Mouse (Mus musculus): Measurements from ENCODE around the gene Acacb.

Acacb gene

DNA sequence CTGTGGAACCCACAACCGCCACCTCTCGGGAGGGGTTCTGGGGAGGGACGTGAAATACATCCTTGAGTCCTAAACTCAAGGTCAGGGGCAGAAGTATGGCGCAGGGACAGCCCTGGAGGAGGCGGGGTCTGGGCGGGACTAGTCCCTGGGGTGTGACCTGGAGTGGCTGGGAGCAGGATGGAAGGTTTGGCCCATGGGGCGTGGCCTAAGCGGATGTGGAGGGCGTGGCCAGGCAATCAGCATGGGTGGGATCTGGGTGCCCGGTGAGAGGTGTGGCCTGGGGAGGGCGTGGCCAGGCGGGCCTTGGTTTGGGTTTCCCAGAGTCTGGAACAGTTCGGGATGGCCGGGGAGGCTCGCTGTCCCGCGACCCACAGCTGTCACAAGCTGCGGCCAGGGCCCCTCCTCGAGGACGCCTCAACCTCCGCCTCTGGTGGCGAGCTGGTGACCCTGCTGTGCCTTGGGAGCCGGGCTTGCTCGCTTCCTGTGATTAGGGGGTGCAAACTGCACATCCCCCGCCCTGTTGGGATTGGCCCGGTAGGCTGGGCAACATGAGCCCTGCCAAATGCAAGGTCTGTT lies 29.3 kb downstream of the Acacb start:
- DNase-seq (ENCODE audit: low spot score in 2 of 2): peak; percentile 43 to 55

DNA sequence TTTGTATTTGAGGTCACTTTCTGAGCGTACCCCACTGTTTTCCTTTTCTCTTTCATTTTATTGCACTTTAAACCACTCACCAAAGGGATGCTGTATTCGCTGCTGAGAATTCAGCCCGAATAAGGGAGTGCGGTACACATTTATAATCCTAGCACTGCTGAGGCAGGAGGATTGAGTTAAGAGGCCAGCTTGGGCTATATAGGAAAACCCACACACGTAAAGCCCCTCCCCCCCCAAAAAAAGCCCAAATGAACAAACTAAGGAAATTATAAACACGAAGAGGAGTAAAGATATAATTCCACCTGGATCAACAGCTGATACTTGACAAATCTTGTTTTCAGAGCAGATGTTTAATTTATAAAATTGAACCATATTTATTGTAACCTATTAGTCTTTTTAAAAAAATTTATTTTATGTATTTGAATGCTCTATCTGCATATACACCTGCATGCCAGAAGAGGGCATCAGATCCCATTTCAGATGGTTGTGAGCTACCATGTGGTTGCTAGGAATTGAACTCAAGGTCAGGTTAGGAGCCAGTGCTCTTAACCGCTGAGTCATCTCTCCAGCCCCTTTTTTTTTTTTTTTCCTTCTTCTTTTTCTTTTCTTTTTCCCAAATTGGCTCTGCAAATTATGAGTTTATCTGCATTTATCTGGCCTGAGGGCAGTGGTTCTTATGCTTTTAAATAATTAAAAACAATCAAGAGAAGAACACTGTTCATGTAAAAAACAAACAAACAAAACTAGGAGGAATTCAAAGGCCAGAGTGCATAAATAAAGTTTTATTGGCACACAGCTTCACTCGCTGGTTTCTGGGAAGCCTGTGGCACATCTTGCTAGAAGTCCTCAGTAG lies 30.4 kb downstream of the Acacb start:
- DNase-seq (ENCODE audit: low spot score in 2 of 2): no peak

DNA sequence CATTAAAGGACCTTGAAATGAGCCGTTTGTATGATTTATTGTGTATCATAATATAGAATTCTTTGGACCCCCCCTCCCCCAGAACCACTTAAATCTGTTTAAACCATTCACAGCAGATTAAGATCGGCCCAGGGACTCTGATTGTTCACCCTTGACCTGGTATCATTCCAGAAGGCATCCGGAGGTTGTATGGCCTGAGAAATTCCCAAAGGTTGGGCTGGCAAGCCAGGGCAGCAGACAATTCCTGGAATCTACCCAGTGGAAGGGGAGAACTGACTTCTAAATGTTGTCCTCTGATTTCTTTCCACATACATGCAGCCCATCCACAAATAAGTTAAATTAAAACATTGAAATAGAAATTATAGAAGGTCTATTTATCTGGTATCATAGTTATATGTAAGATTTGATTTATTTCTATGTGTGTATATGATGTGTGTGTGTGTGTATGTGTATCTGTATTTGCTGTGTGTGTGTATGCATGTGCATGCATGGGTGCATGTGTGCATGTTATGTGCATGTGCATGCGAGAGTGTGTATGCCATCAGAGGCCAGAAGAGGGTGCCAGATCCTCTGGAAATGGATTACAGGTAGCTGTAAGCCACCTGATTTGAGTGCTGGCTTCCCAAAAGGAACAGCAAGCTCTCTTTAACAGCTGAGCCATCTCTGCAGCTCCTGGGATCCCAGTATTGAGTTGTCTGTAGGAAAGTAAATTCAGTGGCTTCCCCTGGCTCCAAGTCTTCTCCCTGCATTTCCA lies 31.8 kb downstream of the Acacb start:
- no peak for DNase-seq (ENCODE audit: low spot score in 2 of 2)

DNA sequence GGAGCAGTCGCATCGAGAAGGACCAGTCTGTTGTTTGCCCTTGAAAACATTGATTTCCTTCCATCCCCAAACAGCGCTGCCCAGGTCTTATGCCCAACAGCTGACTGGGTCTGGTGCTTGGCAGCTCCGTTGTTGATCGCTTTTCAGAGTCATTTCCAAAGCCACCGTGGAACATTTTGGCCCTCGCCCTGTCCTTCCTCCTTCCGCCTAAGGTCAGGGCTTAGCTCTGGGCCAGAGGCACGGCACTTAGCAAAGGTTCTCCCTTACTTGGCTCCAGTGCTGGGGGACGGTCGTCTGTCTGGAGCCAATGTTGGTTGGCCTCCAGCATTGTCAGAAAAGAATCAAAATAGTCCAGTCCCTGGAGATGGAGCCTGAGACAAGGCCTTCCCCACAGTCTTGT lies 33.2 kb downstream of the Acacb start:
- DNase-seq (ENCODE audit: low spot score in 2 of 2): no peak

DNA sequence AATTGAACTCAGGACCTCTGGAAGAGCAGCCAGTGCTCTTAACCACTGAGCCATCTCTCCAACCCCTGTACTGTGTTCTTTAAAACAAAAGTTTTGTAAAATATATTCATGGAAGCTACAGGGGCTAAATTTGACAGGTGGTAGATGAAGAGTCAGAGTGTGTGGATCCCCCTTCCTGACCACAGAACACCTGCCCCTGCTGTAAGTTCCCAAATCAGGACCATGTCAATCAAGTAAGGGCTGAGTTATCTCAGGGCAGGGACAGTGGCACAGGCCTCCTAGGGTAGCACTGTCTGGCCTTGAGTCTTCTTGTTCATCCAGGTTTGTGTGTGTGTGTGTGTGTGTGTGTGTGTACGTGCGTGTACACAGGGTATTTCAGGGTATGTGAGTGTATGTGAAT lies 37.2 kb downstream of the Acacb start:
- no peak for DNase-seq (ENCODE audit: low spot score in 2 of 2)

DNA sequence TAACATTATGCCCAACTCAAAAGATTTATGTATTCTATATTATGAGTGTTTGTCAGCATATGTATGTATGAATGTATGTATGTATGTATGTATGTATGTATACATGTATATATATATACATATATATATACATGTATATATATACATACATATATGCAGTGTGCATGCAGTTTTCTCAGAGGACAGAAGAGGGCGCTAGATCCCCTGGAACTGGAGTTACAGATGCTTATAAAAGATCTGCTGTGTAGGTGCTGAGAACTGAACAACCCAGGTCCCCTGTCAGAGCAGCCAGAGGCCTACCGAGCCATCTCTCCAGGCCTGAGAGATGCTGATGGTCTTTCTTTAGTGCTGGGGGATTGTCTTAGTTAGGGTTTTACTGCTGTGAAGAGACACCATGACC lies 40.8 kb downstream of the Acacb start:
- no peak for DNase-seq (ENCODE audit: low spot score in 2 of 2)

DNA sequence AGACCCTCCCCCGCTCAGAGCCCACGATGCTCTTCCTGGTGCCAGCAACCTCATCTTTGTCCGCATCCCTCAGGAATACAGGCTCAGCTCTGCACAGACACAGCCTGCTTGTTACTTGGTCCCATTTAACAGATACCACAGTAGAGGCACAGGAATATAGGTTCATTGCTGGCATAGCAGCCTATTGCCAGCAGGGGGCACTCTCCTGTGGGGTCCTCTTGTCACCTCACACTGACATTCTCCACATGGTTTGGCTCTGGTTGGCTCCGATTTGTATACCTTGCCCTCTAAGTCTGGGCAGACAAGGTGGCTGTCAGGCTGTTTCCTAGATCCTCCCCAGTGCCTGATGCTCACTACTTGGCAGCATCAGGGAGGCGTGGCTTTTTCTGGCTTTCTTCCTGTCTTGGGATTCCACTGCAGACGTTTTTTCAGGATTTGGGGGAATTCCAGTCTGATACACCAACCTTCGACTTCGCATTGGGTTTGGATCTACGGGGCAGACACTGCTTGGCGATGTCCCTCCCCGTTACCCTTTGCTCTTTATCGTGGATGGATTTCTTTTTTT lies 42.6 kb downstream of the Acacb start:
- no peak for DNase-seq (ENCODE audit: low spot score in 2 of 2)

DNA sequence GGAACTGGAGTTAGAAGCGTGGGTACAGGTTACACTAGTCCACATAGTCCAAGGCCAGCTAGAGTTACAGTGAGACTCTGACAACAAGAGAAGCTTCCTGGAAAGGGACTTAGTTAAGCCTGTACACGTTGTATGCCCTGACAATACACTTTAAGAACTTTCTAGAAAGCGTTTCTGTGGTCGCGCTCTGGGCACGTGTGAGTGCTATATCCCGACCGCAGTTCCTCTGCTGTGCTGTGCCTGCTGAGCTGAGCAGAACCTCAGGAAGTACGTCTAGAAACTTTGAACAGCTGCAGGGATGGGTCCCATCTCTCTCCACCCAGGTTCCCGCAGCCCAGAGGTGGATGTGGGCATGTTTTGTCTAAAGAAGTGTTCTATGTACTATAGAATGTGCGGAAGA lies 47.8 kb downstream of the Acacb start:
- no peak for DNase-seq (ENCODE audit: low spot score in 2 of 2)

DNA sequence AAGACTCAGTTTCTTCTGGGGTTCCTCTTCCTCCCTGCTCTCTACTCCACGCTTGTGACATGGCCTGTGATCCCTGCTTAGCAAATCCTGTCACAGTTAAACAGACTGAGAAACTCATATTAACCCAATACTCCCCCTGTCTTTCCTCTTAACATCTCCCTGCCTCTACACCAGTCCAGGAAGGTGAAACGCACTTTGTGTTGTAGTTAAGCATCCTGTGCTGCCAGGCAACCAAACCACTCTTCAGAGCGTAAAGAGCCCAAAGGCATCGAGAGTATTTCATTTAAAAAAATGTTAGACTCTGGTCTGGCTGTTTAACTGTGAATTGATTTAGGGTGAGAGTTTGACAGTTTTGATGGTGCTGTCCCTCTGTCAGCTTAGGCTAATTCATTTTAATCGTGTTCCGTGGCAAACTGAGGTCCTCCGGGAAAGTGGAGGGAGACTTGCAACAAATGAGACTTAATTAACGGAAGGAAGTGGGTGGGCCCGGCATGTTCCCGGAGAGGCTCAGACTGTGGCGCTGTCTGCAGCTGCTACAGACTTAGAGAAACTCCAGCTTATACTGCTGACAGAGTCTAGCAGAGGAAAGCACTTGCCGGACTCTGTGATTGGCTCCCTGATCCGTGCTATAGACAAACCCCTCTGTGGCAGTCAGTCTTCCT lies 52.9 kb downstream of the Acacb start:
- DNase-seq (ENCODE audit: low spot score in 2 of 2): no peak

DNA sequence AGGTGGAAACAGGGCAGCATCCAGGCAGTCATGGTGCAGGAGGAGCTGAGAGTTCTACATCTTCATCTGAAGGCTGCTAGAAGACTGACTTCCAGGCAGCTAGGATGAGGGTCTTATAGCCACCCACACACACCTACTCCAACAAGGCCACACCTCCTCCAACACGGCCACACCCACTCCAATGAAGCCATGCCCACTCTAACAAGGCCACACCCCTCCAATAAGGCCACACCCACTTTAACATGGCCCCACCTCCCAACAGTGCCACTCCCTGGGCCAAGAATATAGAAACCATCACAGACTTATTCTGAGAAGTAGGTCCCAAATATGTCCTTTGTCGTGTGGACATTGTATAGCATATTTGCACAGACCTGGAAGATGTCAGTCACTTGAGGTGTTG lies 59.8 kb downstream of the Acacb start:
- DNase-seq (ENCODE audit: low spot score in 2 of 2): no peak

DNA sequence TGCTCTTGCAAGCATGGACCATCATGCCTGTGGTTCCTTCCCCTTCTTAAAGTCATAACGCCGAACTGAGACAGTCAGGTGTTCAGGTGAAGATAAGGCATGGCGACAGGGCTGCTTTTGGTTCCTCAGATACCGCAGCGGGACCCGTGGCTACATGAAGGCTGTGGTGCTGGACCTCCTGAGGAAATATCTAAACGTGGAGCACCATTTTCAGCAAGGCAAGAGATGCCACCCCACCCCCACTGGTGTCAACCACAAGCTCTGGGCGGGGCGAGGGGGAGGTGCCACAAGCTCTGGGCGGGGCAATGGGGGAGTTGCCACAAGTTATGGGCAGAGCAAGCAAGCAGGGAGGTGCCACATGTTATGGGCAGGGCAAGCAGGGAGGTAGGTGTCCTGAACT lies 66.8 kb downstream of the Acacb start:
- no peak for DNase-seq (ENCODE audit: low spot score in 2 of 2)

DNA sequence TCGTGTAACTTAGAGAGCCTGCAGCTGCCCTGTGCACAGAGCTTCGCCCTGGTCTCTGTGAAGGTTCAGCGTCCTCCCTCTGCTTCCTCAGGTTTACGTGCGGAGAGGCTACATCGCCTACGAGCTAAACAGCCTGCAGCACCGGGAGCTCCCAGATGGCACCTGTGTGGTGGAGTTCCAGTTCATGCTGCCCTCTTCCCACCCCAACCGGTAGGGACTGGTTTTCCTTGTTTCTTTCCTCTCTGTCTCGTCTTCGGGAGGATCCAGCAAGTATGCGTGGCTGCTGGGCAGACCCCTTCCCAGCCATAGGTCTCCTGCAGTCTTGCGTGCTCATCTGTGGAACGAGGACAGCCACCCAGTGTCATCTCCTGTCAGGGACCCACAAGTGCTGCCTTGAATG lies 72.4 kb downstream of the Acacb start:
- DNase-seq (ENCODE audit: low spot score in 2 of 2): no peak

DNA sequence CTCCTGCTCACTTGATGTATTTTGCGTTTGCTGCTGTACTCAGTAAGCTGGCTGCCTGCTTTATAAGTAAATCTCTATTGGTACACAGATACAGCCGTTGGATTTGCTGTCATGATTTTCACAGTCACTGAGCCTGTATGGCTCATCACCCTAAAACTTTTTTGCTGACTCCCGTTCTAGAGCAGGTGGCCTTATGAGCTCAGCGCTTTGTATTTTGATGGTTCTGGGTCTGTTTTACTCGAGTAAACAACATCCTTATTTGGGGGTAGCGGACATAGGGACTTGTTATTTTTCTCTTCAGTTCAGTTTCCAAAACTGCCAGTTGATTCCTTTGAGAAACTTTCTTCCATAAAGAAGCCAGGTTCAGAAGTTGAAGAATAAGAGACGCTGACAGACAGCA lies 79.7 kb downstream of the Acacb start:
- no peak for DNase-seq (ENCODE audit: low spot score in 2 of 2)

DNA sequence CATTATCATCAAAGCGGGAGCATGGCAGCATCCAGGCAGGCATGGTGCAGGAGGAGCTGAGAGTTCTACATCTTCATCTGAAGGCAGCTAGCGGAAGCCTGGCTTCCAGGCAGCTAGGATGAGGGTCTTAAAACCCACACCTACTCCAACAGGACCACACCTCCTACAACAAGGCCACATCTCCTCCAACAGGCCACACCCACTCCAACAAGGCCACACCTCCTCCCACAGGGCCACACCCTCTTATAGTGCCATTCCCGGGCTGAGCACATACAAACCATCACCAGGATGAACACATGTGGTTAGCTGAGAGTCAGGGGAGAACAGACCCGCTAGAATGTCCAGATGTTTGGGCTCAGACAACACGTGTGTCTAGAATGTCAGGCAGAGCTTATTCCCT lies 82.6 kb downstream of the Acacb start:
- no peak for DNase-seq (ENCODE audit: low spot score in 2 of 2)

DNA sequence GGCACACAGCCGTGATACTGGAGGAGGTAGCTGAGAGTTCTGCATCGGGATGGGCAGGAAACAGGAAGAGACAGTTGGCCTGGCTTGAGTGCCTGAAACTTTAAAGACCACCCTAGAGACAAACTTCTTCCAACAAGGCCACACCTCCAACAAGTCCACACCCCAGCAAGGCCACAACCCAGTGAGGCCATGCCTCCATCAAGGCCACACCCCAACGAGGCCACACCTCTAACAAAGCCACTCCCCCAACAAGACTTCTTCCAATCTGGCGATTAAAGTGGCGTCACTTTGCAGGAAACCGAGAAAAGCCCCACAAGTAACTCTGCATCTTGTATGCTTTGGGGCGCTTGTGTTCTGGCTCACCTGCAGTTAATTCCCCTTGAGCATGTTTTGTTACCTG lies 92.6 kb downstream of the Acacb start:
- DNase-seq (ENCODE audit: low spot score in 2 of 2): no peak

DNA sequence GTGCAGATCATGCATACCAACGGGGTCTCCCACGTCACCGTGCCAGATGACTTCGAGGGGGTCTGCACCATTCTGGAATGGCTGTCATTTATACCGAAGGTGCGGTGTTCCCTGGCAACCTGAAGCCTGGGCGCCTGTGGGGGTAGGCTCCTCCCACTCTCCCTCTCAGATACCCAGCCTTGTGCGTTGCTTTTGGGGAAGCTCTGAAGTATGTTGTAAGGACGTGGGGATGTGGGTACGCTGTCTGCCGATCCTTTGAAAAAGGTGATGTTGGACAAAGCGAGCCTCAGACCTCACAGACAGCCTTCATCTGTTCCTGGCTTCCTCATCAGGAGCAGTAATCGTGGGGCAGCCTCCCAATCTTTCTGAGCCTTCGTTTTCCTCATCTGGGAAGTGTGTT lies 93.4 kb downstream of the Acacb start:
- no peak for DNase-seq (ENCODE audit: low spot score in 2 of 2)

DNA sequence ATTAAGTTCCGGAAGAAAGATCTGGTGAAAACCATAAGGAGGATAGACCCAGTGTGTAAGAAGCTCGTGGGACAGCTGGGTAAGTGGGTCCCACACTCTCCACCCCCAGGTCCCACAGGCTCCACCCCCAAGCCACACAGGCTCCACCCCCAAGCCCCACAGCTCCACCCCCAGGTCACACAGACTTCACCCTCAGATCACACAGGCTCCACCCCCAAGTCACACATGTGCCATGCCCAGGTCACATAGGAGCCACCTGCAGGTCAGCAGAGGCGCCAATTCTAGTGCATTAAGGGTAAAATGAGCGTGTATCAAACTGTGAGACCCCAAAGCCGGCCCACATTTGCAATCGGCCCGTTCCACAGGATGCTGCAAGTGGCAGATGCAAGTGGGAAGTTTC lies 100.1 kb downstream of the Acacb start:
- no peak for DNase-seq (ENCODE audit: low spot score in 2 of 2)

DNA sequence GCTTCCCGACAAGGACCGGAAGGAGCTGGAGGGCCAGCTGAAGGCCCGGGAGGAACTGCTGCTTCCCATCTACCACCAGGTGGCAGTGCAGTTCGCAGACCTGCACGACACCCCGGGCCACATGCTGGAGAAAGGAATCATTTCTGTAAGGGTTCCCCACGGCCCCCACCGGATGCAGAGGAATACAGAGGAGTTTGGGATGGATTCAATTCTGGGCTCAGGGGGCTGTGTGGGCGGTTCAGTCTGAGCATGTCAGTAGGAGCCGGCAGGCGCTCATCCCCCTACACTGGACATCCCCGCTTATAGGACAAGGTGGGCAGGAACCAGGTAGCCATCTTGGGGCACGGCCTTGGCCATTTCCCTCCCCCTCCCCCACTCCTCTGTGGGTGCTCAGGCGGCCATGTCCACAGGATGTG lies 101.8 kb downstream of the Acacb start:
- DNase-seq (ENCODE audit: low spot score in 2 of 2): peak; percentile 40 to 59

DNA sequence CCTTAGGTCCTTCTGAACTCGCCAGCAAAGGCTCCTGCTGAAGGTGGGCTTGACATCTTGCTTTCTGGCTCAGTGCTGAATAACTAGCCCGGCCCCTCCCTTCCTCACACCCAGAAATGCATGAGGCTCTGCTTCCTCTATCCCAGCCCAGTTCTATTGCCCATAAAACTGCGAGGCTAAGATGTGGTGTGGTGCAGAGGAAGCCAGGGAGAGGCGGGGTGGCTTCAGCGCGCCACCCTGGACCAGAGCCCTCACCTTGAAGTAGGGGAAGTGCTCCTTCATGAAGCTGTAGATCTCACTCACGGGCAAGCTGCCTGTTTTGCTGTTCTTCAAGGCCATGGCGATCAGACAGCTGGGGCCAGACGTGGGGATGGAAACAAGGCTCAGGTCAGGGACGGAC lies 113.2 kb downstream of the Acacb start:
- no peak for DNase-seq (ENCODE audit: low spot score in 2 of 2)

DNA sequence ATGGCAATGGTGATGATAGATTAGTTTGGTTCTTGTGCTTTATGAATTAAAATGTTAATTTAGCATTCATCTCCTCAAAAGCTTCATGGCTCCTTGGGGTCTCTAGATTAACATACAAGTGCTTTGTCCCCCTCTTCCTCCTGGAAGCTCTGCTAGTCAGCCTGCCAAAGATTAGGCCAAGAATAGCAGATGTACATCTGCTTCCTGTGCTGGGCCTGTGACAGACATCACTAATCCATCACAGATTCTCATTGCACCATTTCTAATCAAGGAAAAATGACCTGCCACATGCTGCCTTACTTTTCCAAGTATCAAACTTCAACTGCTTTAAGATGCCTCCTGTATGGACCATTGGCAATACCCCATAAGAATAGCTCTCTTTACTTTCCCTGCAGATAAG lies 115.2 kb downstream of the Acacb start:
- no peak for DNase-seq (ENCODE audit: low spot score in 2 of 2)

DNA sequence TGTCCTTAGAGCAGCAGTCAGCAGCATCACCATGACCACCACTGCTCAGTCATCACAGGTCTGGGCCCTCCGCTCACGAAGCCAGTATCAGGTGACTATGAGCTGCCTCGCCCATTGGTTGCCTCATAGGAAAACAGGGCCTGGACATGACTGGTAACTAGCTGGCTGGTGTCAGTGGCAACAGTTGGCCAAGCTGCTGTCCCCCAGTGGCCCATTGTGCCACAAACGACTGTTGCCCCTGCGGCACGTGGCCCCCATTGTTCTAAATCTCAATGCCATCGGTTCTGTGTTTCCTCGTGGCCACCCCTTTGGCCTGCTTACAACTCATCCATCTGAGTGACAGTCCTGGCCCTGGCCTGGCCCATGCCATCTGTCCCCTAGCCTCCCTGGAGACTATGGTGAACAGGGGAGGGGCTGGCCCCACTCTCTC lies 117.7 kb downstream of the Acacb start:
- DNase-seq (ENCODE audit: low spot score in 2 of 2): no peak

DNA sequence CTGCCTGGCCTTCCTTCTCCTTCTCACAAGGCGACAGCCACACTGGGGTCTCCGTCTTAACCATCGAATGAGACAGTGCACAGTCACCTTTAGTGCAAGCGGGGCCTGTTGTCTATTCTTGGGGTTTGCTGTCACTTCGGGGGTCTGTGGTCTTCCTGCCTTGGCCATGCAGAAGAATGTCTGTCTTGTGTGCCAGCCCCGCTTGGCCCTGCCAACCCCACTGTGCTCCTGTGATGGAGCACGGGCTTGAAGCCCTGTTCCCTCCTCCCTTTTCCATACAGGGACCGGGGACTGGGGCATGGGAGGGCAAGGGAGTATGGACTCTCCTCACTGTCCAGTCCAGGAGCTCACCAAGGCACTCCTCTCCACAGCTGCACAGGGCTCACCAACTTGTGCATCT lies 118.5 kb downstream of the Acacb start:
- no peak for DNase-seq (ENCODE audit: low spot score in 2 of 2)
